Mouse (Mus musculus) hindbrain, embryonic 10.5 days (tissue): ENCODE results near the gene Hnrnpa2b1. TPM values are rescaled to one million over a fixed set of nuclear protein-coding genes. Genes with fewer than 3 reads are reported as not detected.

Experiments
- DNase-seq: peaks from one replicate; pipeline ENCODE4 v3.0.0-alpha.2; 2017; ENCODE audit warnings: low spot score
- H3K27ac ChIP-seq: fragments of 300-500 bp; sonication (generic); 2 replicates; pipeline ENCODE4 v1.5.1; 2016; ENCODE audit warnings: mild to moderate bottlenecking, moderate library complexity
- H3K27me3 ChIP-seq: fragments of 300-500 bp; sonication (generic); 2 replicates; pipeline ENCODE4 v1.6.1; 2016; ENCODE audit warnings: mild to moderate bottlenecking; ENCODE audit not compliant: poor library complexity, insufficient read depth, severe bottlenecking
- H3K36me3 ChIP-seq: fragments of 300-500 bp; sonication (generic); 2 replicates; pipeline ENCODE4 v1.6.1; 2016; ENCODE audit warnings: mild to moderate bottlenecking, moderate library complexity
- H3K4me1 ChIP-seq: fragments of 300-500 bp; sonication (generic); replicated peaks from 2 replicates; pipeline ENCODE4 v1.6.1; 2016; ENCODE audit warnings: mild to moderate bottlenecking
- H3K4me3 ChIP-seq: fragments of 300-500 bp; sonication (generic); 2 replicates; pipeline ENCODE4 v1.5.1; 2016; ENCODE audit warnings: mild to moderate bottlenecking, moderate library complexity
- H3K9me3 ChIP-seq: fragments of 300-500 bp; sonication (generic); 2 replicates; pipeline ENCODE4 v1.6.1; 2016; ENCODE audit warnings: mild to moderate bottlenecking, moderate library complexity
- WGBS: fragments of 180-500 bp; shearing (Covaris S2); methylation state at CpG from one replicate; pipeline ENCODE4 v1.1.7; 2016; 5-methylcytosine and 5-hydroxymethylcytosine counted together
- polyA plus RNA-seq: library from polyadenylated mRNA; unstranded; fragments of >200 nt; fragmentation: Nextera tagmentation; extraction: Ambion mirVana; gene quantifications from 2 replicates; pipeline ENCODE4 v1.2.1, GENCODE M21; 2016

The Hnrnpa2b1 gene
- polyA plus RNA-seq: 1,586 and 2,252 TPM in 2 replicates

DNA sequence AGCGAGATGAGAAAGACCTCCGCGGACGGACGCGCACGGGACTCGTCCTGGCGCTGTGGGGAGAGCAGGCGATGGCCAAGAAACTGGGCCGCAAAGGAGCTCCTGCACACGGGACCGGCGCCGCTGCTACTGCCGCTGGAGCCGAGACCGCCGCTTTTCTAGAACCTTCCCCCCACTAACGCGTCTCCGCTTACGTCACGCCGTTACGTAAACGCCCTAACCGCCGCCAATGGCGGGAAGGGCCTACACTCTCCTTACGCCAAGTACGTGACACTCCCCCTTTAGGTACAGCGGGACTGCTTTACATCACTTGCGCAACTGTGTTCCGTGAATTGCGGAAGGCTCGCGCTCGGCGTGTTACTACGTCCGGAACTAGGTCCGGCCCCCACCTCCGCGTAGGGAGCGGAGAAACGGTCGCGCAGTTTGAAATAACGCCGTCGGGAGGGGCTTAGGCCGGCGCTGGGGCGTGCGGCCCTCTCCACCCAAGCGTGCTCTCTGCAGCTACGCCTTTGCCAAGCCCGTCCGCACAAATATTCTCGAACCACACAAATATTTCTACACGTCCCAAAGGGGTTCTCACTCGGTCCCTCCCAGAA, at the start of gene Hnrnpa2b1:
Gene Hnrnpa2b1, minus strand, starts transcription at position 180 of the 596 bp plus-strand sequence.
- Histone ChIP-seq H3K27ac (peak within 1 kb of the TSS; percentile 100), H3K36me3 (peaks cover 57% of the 10 kb centered on the region), H3K9me3 (no peaks in the 10 kb centered on the region), H3K4me1 (peaks cover 44% of the 10 kb centered on the region), H3K27me3 (no peaks in the 10 kb centered on the region), H3K4me3 (peak within 1 kb of the TSS; percentile 95)
- under 1% methylated on average over 63 of the region's 63 CpGs for WGBS
- peak; percentile 99 for DNase-seq

DNA sequence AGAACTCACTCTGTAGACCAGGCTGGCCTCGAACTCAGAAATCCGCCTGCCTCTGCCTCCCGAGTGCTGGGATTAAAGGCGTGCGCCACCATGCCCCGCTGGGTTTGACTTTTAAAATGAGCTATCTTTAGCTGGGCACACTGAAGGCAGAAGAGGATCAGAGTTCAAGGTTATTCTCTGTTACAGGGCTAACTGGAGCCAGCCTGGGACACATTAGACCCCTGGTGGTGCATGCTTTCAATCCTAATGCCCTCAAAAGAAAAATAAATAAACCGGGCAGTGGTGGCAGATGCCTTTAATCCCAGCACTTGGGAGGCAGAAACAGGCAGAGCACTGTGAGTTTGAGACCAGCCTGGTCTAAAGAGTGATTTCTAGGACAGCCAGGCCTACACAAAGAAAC, 45.2 kb upstream of the Hnrnpa2b1 start:
- 93% methylated on average over 7 of the region's 7 CpGs for WGBS
- Histone ChIP-seq H3K36me3 (no peaks in the 10 kb centered on the region), H3K4me1 (0 out of 2 replicates have a peak, but pooled peaks cover under 1% of the 10 kb centered on the region), H3K4me3 (no peak overlapping the region), H3K9me3 (no peaks in the 10 kb centered on the region), H3K27me3 (no peaks in the 10 kb centered on the region), H3K27ac (no peak overlapping the region)
- DNase-seq: no peak

DNA sequence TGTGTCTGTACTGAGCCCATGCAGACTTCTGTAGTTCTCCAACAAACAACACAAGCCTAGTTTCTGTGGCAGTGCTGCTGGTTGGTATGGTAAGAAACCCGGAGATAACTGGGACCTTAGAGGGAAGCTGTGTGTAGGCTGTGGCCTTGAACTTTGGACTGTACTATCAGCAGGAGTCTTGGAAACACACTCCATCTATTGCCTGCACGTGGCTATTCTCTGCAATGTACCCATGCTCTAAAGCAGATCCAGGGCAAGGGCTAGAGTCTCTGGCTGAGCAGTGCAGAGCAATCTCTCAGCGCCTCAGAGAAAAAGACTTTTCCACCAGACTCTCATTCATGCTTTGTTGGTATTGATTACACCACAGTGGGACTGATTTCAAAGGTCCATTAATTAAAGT, 44.1 kb upstream of the Hnrnpa2b1 start:
- H3K27ac ChIP-seq: no peak overlapping the region
- H3K9me3 ChIP-seq: no peaks in the 10 kb centered on the region
- peaks cover 10% of the 10 kb centered on the region; the same call in 1 of the 2 replicates for H3K4me1 ChIP-seq
- no peak overlapping the region for H3K4me3 ChIP-seq
- no peaks in the 10 kb centered on the region for H3K27me3 ChIP-seq
- WGBS: 90% methylated on average over 3 of the region's 3 CpGs
- no peak for DNase-seq
- no peaks in the 10 kb centered on the region for H3K36me3 ChIP-seq

DNA sequence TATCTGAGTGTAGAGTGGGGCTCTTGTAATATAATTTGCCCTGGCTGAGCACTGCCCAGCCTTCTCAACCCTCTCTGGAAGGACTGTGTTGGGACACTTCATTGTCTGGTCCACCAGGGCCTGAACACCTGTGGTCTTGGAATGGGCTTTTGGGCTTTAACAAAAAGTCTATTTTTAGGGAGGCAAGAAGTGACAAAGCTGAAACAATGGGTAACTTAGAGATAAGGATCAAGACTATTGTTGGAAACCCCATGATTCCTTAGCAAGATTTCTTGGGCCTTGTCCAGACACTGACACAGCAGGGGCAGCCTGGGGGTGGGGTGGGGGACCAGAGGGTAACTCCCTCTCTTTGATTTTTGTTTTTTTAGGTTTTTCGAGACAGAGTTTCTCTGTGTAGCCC, 41.3 kb upstream of the Hnrnpa2b1 start:
- no peak overlapping the region for H3K4me3 ChIP-seq
- no peak overlapping the region for H3K27ac ChIP-seq
- no peak for DNase-seq
- H3K4me1 ChIP-seq: peaks cover 15% of the 10 kb centered on the region; the same call in 1 of the 2 replicates
- 31% methylated on average over 1 of the region's 1 CpGs for WGBS
- no peaks in the 10 kb centered on the region for H3K36me3 ChIP-seq
- H3K27me3 ChIP-seq: no peaks in the 10 kb centered on the region
- no peaks in the 10 kb centered on the region for H3K9me3 ChIP-seq

DNA sequence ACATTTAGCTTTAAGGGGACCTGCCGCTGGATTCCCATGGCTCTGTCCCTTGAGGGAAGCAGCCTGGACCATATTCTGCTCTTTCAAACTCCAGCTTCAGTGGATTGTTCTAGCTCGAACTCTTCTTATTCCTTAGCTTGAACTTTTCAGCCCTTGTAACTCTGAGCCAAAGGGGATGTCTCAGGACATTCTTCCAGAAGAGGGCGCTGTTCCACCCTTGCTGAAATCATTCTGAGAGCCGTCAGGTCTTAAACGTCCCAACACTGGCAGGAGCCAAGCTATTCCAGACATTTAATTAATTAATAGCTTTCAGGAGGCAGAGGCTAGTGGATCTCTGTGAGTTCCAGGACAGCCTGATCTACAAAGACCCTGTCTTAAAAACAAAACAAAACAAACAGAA, 40.4 kb upstream of the Hnrnpa2b1 start:
- no peak overlapping the region for H3K4me3 ChIP-seq
- no peaks in the 10 kb centered on the region for H3K36me3 ChIP-seq
- 30% methylated on average over 5 of the region's 5 CpGs for WGBS
- no peaks in the 10 kb centered on the region for H3K9me3 ChIP-seq
- H3K27me3 ChIP-seq: no peaks in the 10 kb centered on the region
- H3K4me1 ChIP-seq: peaks cover 15% of the 10 kb centered on the region; the same call in 1 of the 2 replicates
- no peak overlapping the region for H3K27ac ChIP-seq
- DNase-seq: no peak

DNA sequence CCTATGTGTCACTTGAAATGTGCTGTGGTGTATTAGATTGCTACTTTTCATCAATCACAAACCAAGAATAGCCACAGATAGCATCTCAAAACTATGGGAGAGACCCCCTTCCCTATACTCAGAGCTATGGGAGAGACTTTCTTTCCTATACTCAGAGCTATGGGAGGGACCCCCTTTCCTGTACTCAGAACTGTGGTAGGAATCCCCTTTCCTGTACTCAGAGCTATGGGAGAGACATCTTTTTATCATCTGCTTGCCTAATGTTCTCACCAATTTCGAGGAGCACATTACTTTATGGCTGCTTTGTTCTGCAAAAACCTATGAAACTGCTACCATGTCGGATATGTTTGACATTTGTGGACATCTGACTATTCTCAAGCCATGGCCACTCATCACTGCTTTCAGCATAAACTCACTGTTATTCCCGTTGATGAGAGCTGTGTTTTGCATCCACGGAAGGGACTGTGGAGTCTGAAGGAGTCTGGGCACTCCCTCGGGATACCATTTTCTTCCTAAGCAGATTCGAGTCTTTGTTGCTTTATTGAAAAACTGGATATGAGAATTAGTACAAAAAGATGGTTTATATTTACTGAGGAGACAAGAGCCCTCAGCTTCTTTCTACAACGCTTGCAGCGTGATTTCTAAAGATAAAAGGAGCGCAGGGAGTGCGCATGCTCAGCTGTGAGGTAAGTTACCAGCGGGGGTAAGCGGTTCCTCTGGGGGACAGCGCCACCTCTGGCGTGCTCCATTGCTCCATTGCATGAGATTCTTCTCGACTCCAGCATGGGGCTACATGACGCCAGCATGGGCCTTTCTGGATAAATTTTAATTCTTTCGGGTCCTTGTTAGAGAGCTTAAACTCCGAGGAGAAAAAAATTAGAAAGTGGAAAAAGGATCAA, 39.3 kb upstream of the Hnrnpa2b1 start:
- Histone ChIP-seq H3K27me3 (no peaks in the 10 kb centered on the region), H3K27ac (peak overlapping the region; percentile 73), H3K4me3 (peak overlapping the region; percentile 42), H3K36me3 (no peaks in the 10 kb centered on the region), H3K4me1 (peaks cover 15% of the 10 kb centered on the region; the same call in 1 of the 2 replicates), H3K9me3 (no peaks in the 10 kb centered on the region)
- 33% methylated on average over 18 of the region's 18 CpGs for WGBS
- peak; percentile 79 for DNase-seq

DNA sequence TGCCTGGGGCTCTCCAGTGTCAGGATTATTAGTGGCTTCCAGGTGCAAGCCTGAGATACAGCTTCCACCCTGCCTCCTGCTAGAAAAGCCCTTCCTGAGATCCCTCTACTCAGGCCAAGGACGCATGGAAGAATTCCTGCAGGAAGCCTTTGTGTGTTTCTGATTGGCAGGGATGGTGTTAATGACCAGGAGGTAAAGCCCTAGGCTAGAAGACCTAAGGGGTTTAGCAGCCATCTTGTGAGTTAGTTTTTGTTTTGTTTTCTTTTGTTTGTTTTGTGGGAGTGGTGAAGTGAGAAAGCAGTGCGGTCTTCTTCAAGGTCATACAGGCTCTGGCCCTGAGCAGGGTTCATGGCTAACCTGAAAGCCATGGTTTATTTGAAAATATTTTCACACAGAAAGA, 37.9 kb upstream of the Hnrnpa2b1 start:
- Histone ChIP-seq H3K27me3 (no peaks in the 10 kb centered on the region), H3K27ac (no peak overlapping the region), H3K4me3 (no peak overlapping the region), H3K4me1 (peaks cover 15% of the 10 kb centered on the region; the same call in 1 of the 2 replicates), H3K36me3 (no peaks in the 10 kb centered on the region), H3K9me3 (no peaks in the 10 kb centered on the region)
- no peak for DNase-seq
- 67% methylated on average over 2 of the region's 2 CpGs for WGBS

DNA sequence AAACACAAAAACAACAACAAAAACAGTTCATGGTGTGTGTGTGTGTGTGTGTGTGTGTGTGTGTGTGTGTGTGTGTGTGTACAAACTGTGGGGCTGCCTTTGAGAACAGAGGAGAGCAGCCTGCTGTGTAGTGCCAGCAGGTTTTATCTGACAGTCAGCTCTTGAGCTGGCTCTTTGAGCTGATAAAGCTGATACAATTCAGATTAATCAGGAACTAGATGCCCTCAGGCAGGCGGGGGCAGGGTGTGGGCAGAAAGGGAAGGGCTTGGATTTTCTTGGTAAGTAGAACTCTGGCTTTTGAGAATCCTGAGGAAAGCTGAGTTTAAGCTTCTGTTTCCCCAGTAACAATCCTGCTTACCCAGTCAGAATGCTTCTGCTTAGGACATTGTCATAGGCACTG, 36.0 kb upstream of the Hnrnpa2b1 start:
- Histone ChIP-seq H3K27me3 (no peaks in the 10 kb centered on the region), H3K4me3 (no peak overlapping the region), H3K36me3 (no peaks in the 10 kb centered on the region), H3K27ac (no peak overlapping the region), H3K9me3 (no peaks in the 10 kb centered on the region), H3K4me1 (peaks cover 15% of the 10 kb centered on the region; the same call in 1 of the 2 replicates)
- no peak for DNase-seq
- WGBS: 72% methylated on average over 1 of the region's 1 CpGs

DNA sequence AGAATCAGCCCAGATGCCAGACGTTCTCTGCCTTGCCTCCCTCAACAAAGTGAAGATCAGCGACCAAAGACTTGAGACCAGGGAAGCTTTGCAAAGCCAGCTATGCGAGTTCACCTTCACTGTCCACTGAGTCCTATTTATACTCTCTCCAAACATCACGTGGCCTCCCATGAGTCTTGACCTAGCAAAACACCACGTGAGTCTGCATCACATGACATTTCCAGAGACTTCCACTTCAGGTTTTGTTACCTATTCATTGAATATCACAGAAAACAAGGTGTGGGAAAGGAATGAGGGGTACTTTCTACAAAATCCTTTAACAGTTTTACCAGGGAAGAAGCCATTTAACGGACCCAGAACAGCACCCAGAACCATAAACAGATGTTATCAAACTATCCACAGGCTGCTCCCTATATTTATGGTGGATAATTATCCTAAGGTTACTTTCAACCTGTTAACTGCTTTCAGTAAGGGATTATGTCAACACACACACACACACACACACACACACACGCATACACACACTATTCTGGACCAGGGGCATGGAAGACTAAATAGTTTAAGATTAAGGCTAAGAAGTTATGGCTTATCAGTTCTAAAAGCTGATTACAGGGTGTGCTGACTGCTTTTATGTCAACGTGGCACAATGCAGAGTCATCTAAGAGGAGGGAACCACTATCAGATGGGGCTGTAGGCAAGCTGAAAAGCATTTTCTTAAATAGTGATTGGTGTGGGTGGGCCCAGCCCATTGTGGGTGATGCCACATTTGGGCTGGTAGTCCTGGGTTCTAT, 27.8 kb upstream of the Hnrnpa2b1 start:
- no peaks in the 10 kb centered on the region for H3K4me1 ChIP-seq
- no peak overlapping the region for H3K4me3 ChIP-seq
- DNase-seq: no peak
- H3K27ac ChIP-seq: no peak overlapping the region
- H3K27me3 ChIP-seq: no peaks in the 10 kb centered on the region
- H3K9me3 ChIP-seq: no peaks in the 10 kb centered on the region
- H3K36me3 ChIP-seq: no peaks in the 10 kb centered on the region
- 79% methylated on average over 8 of the region's 8 CpGs for WGBS

DNA sequence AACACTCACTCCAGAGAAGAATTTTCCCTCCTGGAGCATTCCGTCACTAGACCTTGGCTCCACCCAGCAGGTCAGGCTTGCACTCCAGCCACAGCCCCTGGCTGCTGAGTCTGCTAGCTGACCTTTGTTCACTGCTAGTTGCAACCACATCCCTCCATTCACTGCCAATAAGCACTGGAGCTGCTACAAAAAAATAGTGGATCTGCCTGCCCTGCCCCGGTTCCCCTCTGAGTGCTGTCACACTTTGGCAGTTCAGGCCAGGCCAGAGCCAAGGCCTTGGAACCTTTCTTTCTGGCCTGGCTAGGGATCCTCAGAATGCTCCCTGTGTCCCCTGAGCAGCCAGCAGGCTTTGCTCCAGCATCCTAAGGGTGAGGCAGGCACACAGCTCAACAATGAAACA, 20.1 kb upstream of the Hnrnpa2b1 start:
- Histone ChIP-seq H3K9me3 (peaks cover 8% of the 10 kb centered on the region; the same call in 1 of the 2 replicates), H3K36me3 (peaks cover under 1% of the 10 kb centered on the region; the same call in 1 of the 2 replicates), H3K27ac (no peak overlapping the region), H3K4me1 (no peaks in the 10 kb centered on the region), H3K4me3 (no peak overlapping the region), H3K27me3 (no peaks in the 10 kb centered on the region)
- DNase-seq: no peak
- WGBS: 53% methylated on average over 2 of the region's 2 CpGs

DNA sequence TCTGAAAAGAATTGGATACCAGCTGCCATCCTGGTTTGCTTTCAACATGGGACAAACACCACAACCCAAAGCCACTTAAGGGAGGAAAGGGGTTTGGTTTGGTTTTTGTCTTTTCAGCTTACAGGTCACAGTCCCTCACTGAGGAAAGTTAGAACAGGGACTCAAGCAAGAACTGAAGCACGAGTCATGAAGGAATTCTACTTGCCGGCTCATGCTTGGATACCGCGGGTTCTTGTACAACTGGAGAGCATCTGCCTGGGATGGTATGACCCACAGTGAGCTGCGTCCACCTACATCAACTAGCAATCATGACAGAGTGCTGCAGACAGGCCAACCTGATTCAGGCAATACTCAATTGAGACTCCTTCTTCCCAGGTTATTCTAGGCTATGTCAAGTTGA, 17.0 kb upstream of the Hnrnpa2b1 start:
- H3K4me1 ChIP-seq: no peaks in the 10 kb centered on the region
- no peaks in the 10 kb centered on the region for H3K27me3 ChIP-seq
- 94% methylated on average over 5 of the region's 5 CpGs for WGBS
- no peak overlapping the region for H3K4me3 ChIP-seq
- no peak overlapping the region for H3K27ac ChIP-seq
- H3K36me3 ChIP-seq: peaks cover 20% of the 10 kb centered on the region
- peaks cover 8% of the 10 kb centered on the region; the same call in 1 of the 2 replicates for H3K9me3 ChIP-seq
- DNase-seq: no peak

DNA sequence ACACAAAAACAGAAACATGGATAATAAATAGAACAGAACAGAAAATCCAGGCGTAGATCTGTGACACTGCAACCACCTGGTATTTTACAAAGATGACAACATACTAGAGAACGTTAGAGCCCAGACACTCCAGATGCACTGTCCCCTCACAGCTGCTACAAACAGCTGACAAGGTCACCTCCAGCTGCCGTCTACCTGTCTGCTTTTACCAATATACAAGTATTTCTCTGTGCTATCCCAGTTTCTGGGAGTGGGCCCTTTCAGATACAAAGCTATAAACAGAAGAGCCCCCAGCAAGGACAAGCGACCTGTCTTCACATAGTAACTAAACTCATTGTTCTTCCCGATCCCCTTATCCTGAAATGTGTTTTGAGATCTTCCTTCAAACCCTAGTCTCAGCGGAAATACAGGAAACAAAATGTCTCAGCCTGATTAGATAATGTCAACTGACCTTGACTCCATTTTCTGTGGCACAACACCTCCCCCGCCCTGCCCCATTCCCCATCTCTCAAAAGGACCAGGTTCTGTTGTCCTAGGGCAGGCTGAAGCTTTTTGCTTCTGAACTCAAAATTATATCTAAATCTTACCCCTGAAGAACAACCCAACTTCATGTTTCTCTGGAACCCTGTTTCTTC, 16.5 kb upstream of the Hnrnpa2b1 start:
- Histone ChIP-seq H3K4me1 (no peaks in the 10 kb centered on the region), H3K36me3 (peaks cover 26% of the 10 kb centered on the region), H3K27ac (no peak overlapping the region), H3K9me3 (peaks cover 8% of the 10 kb centered on the region; the same call in 1 of the 2 replicates), H3K4me3 (no peak overlapping the region), H3K27me3 (no peaks in the 10 kb centered on the region)
- WGBS: 80% methylated on average over 7 of the region's 7 CpGs
- no peak for DNase-seq
